Mouse (Mus musculus): ENCODE results near the gene Sult2b1.

DNA sequence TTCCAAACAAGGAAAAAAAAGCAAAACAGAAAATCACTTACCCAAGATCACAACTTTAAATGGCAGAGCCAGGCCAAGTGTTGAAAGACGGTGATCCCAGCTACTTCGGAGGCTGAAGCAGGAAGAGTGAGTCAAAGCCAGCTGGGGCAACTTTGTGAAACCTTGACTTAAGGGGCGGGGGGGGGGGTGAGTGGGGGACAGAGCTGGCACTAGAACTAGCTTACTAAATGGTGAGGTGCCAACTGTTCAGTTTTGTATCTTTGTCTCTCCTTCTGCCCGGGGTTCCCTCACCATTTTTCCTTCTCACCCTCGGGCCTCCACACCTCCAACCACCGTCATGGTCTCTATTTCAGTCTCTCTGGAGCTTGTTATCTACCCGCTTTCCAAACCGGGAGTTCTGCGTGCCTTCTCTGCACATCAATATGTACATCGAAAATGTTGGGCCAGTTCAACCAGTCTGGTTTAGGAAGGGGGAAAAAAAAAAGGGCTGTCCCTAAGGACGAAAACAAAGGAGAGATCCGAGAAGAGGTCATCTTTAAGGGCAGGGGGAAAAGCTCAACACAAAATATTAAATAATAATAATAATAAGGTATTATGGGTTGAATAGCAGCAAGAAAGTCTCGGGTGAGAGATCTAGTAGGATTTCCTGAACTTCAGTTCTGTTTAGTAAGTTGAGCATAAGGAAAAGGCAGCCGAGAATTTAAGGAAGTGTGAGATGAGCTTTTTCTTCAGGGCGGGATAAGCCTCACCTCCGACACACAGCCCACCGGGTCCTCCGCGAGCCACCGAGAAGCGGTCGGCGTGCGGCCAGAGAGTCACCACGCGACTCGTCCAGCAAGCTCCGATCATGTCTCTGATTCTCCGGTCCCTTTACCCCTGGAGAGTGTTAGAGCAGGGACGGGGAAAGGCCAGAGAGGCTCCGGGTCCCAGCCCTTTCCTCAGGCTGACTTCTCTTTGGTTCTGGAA is 67.2 kb downstream of the Sult2b1 start:
- TF ChIP-seq CTCF (IDR thresholded peaks at IDR 0.05; ENCODE audit: insufficient read depth, low read length) (no peak), POLR2A (IDR thresholded peaks at IDR 0.05; ENCODE audit: borderline replicate concordance, extremely low read depth, low read depth, low read length) (no peak)
